Mouse (Mus musculus): Measurements from ENCODE around the gene Lif.

Lif gene

DNA sequence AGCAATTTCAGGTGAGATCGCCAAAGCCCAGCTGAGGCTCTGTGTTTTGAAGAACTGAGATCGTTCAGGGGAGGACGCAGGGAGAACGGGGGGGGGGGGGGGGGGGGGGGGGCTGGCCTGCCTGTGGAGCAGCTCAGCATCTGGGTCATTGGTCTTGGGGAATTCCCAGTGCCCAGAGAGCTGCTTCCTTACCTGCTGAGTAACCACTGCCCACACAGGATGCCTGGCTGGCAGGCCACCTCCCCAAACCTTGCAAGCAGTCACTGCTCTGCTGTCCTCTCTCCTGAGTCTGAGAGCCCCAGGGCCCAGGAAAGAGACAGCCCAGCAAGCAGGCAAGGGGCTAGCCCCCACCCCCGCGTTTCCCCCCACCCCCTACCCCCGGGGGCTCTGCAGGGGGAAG, 5.5 kb downstream of the Lif start:
- no peak for DNase-seq (ENCODE audit: low spot score)

DNA sequence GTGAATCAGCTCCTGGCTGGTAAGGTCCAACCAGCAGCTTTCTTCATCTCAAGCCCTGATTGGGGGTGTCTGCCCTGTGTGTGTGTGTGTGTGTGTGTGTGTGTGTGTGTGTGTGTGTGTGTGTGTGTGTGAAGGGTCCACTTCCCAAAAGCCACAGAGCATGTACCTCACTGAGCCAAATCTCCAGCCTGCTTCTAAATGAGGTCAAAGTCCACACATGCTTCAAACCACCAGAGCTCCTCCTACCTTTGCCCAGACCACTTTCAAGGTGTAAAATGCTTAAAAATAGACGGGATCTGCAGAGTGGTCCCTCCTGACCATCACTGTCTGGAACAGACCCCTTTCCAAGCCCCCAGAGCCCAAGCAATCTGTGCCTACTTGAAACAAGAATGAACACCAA, 5.9 kb downstream of the Lif start:
- no peak for DNase-seq (ENCODE audit: low spot score)

GRCm38 (mm10) chr11:4264066-4264465, 6.7 kb downstream of the Lif start:
- DNase-seq (ENCODE audit: low spot score): peak; percentile 53

GRCm38 (mm10) chr11:4266271-4267201, 9.2 kb downstream of the Lif start:
- peak; percentile 59 for DNase-seq (ENCODE audit: low spot score)

DNA sequence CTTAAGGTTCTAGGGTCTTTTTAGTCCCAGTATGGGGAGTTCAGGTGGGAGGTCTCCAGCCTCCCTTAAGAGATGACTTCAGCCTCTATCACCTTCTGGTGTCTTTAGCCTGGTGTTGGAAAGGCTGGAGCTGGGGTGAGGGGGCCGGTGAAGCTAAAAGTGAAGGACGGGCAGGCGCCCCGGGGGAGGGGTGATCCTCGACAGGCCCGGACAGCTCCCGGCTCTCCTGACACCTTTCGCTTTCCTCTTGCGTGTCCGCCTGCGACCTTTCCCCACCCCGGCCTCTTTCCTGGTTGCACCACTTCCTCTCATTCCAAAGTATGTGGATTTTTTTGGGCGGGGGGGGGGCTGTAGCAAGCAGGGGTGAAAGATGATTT, 9.8 kb downstream of the Lif start:
- peak; percentile 53 for DNase-seq (ENCODE audit: low spot score)

GRCm38 (mm10) chr11:4268500-4268899, 11.1 kb downstream of the Lif start:
- DNase-seq (ENCODE audit: low spot score): no peak

- DNase-seq (ENCODE audit: low spot score): peak; percentile 44
Observed at GRCm38 (mm10) chr11:4270744-4271459, 13.5 kb downstream of the Lif start.

- no peak for DNase-seq (ENCODE audit: low spot score)
Observed at GRCm38 (mm10) chr11:4271544-4271943, 14.2 kb downstream of the Lif start.

- DNase-seq (ENCODE audit: low spot score): no peak
Observed at GRCm38 (mm10) chr11:4276411-4276861, 19.1 kb downstream of the Lif start.

GRCm38 (mm10) chr11:4279909-4280308, 22.6 kb downstream of the Lif start:
- DNase-seq (ENCODE audit: low spot score): no peak

GRCm38 (mm10) chr11:4281852-4282251, 24.5 kb downstream of the Lif start:
- DNase-seq (ENCODE audit: low spot score): no peak

- no peak for DNase-seq (ENCODE audit: low spot score)
Observed at GRCm38 (mm10) chr11:4283627-4284026, 26.3 kb downstream of the Lif start.

GRCm38 (mm10) chr11:4289280-4289679, 31.9 kb downstream of the Lif start:
- DNase-seq (ENCODE audit: low spot score): no peak

- no peak for DNase-seq (ENCODE audit: low spot score)
Observed at GRCm38 (mm10) chr11:4291639-4292038, 34.3 kb downstream of the Lif start.

GRCm38 (mm10) chr11:4292224-4292887, 35.0 kb downstream of the Lif start:
- no peak for DNase-seq (ENCODE audit: low spot score)

DNA sequence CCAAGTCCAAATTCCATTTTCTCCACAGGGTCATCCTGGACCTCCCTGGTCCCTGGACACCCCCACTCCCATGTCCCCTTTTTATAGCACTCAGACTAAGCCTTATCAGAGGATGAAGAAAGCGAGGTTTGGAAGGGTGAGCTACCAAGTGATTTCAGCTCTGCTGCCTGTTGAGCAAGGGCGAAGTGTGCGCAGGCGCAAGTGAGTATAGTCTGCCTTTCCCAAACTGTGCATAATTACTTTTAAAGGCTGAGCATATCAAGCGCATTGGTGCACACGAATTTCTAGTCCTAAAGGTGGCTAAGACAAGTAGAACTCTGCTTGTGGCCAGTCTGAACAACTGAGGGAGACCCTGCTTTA, 35.5 kb downstream of the Lif start:
- DNase-seq (ENCODE audit: low spot score): no peak

DNA sequence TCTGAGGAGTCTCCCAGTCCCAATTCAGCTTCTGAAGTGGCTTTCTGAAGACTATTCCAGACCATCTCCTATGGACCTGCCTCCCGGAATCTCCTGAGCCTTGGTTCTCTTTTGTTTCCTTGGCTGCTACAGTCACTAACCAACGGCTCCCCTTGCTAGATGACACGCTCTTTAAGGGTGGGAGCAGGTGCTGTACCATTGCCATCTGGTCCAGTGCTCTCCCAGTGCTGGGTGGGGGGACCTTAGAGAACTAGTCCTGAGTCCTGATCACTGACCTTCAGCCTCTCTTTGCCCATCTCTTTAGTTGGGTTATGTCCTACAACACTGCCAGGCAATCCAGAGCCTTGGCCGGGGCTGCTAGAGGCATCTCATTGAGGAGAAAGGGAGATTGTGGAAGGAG, 36.1 kb downstream of the Lif start:
- DNase-seq (ENCODE audit: low spot score): no peak

GRCm38 (mm10) chr11:4294047-4294446, 36.7 kb downstream of the Lif start:
- no peak for DNase-seq (ENCODE audit: low spot score)

- no peak for DNase-seq (ENCODE audit: low spot score)
Observed at GRCm38 (mm10) chr11:4294495-4295351, 37.4 kb downstream of the Lif start.

DNA sequence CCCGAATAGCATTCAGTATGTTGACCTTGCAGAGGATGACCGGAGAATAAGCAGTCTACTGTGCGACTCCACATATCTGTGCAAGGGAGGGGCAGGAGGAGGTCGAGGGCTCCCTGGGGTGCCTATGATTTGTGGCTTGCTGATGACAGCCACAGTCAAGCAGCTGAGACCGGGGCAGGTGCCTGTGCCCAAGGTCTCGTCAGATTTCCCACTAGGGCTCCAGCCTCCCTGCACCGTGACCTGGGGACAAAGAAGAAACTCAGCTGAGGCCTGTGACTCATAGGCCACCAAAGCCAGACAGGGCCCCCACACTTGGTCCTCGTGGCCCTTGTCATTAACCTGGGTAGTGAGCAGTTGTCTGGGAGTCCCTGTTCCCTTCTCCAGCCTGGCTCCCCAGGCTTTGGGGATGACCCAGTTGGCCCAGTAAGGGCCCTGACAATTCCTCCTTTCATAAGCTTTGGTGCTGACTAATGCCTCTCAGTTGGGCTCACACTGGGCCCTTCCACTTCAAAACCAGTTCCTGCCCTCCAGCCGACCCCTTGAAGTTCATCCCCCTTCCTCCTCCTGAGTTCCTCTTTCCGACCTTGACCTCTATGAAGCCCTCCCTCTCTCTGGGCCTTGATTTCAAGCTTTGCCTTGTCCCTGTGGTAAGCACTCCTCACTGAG, 39.4 kb downstream of the Lif start:
- DNase-seq (ENCODE audit: low spot score): no peak

GRCm38 (mm10) chr11:4297753-4298152, 40.4 kb downstream of the Lif start:
- no peak for DNase-seq (ENCODE audit: low spot score)

All from urinary bladder, postnatal 25 days (tissue).